Mouse (Mus musculus) neural tube, embryonic 11.5 days (tissue): Measurements from ENCODE around the gene Gbf1. TPM values are rescaled to one million over a fixed set of nuclear protein-coding genes. Genes with fewer than 3 reads are reported as not detected.

Experiments
- ATAC-seq: fragments of 200-750 bp; cut with Nextera tagmentation; 2 replicates; pipeline ENCODE4 v1.8.0; 2017; ENCODE audit warnings: moderate number of reproducible peaks, mild to moderate bottlenecking, moderate TSS enrichment, moderate library complexity; ENCODE audit not compliant: insufficient read depth, low FRiP score, low TSS enrichment
- DNase-seq: peaks from one replicate; pipeline ENCODE4 v3.0.0-alpha.2; 2015; ENCODE audit warnings: low spot score
- H3K27ac ChIP-seq: fragments of 300-500 bp; sonication (generic); 2 replicates; pipeline ENCODE4 v1.5.1; 2014; ENCODE audit warnings: low read depth, mild to moderate bottlenecking, low read length
- H3K27me3 ChIP-seq: fragments of 300-500 bp; sonication (generic); 2 replicates; pipeline ENCODE4 v1.6.1; 2014; ENCODE audit warnings: mild to moderate bottlenecking, low read length, mixed read lengths; ENCODE audit not compliant: control insufficient read depth, insufficient read depth
- H3K36me3 ChIP-seq: fragments of 300-500 bp; sonication (generic); 2 replicates; pipeline ENCODE4 v1.6.1; 2014; ENCODE audit warnings: mild to moderate bottlenecking, low read length, moderate library complexity, mixed read lengths; ENCODE audit not compliant: control insufficient read depth, insufficient read depth
- H3K4me1 ChIP-seq: fragments of 300-500 bp; sonication (generic); 2 replicates; pipeline ENCODE4 v1.6.1; 2014; ENCODE audit warnings: low read length, mixed read lengths; ENCODE audit not compliant: control insufficient read depth, insufficient read depth
- H3K4me2 ChIP-seq: fragments of 300-500 bp; sonication (generic); 2 replicates; pipeline ENCODE4 v1.6.1; 2014; ENCODE audit warnings: low read depth, mild to moderate bottlenecking, moderate library complexity
- H3K4me3 ChIP-seq: fragments of 300-500 bp; sonication (generic); 2 replicates; pipeline ENCODE4 v1.5.1; 2014; ENCODE audit warnings: low read depth, low read length
- H3K9ac ChIP-seq: fragments of 300-500 bp; sonication (generic); 2 replicates; pipeline ENCODE4 v1.6.1; 2014; ENCODE audit warnings: mild to moderate bottlenecking, low read length
- H3K9me3 ChIP-seq: fragments of 300-500 bp; sonication (generic); 2 replicates; pipeline ENCODE4 v1.6.1; 2016; ENCODE audit warnings: low read length; ENCODE audit not compliant: control insufficient read depth
- WGBS: fragments of 180-500 bp; shearing (Covaris S2); extraction: QIAGEN DNeasy Blood & Tissue Kit; methylation state at CpG from one replicate; pipeline ENCODE4 v1.1.7; 2014; 5-methylcytosine and 5-hydroxymethylcytosine counted together
- polyA plus RNA-seq: library from polyadenylated mRNA; unstranded; fragments of >200 nt; fragmentation: Nextera tagmentation; extraction: Ambion mirVana; gene quantifications from 2 replicates; pipeline ENCODE4 v1.2.1, GENCODE M21; 2014

The Gbf1 gene
- polyA plus RNA-seq, 1 experiment from 2014 or later = 52.0 TPM

GRCm38 (mm10) chr19:46309651-46310305 lies 157.5 kb downstream of the Gbf1 start:
- no peak overlapping the region for H3K4me2 ChIP-seq
- no peak for ATAC-seq
- H3K27ac ChIP-seq = no peak overlapping the region
- H3K36me3 ChIP-seq = no peaks in the 10 kb centered on the region
- peaks cover 8% of the 10 kb centered on the region for H3K4me1 ChIP-seq
- H3K27me3 ChIP-seq = peaks cover 34% of the 10 kb centered on the region
- no peak overlapping the region for H3K9ac ChIP-seq
- H3K4me3 ChIP-seq = no peak overlapping the region
- H3K9me3 ChIP-seq = no peaks in the 10 kb centered on the region
- 84% methylated on average over 21 of the region's 21 CpGs for WGBS
- no peak for DNase-seq

GRCm38 (mm10) chr19:46310312-46310865 lies 158.1 kb downstream of the Gbf1 start:
- ATAC-seq = no peak
- WGBS = 94% methylated on average over 12 of the region's 12 CpGs
- Histone ChIP-seq H3K4me2 (no peak overlapping the region), H3K4me1 (peaks cover 4% of the 10 kb centered on the region; the same call in 1 of the 2 replicates), H3K9me3 (no peaks in the 10 kb centered on the region), H3K9ac (no peak overlapping the region), H3K27me3 (peaks cover 40% of the 10 kb centered on the region), H3K27ac (no peak overlapping the region), H3K36me3 (no peaks in the 10 kb centered on the region), H3K4me3 (no peak overlapping the region)
- DNase-seq = no peak

DNA sequence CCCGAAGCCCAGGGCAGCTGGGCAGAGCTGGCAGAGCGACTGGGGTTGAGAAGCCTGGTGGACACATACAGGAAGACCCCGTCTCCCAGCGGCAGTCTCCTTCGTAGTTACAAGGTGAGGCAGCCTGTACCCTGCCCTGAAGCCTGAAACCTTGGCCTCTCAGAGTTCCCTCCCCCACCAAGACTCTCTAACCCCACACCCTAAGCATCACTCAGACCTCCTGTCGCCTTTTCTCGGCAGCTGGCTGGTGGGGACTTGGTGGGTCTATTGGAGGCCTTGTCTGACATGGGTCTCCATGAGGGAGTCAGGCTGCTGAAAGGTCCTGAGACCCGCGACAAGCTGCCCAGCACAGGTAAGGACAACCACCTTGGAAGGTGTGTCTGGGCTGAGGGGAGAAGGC lies 159.0 kb downstream of the Gbf1 start:
- DNase-seq (no peak), ATAC-seq (no peak)
- Histone ChIP-seq H3K4me2 (no peak overlapping the region), H3K36me3 (no peaks in the 10 kb centered on the region), H3K9ac (no peak overlapping the region), H3K4me3 (no peak overlapping the region), H3K4me1 (peaks cover 4% of the 10 kb centered on the region; the same call in 1 of the 2 replicates), H3K27me3 (peaks cover 50% of the 10 kb centered on the region), H3K27ac (no peak overlapping the region), H3K9me3 (no peaks in the 10 kb centered on the region)
- 86% methylated on average over 9 of the region's 9 CpGs for WGBS

GRCm38 (mm10) chr19:46312566-46312965 lies 160.3 kb downstream of the Gbf1 start:
- H3K9me3 ChIP-seq = no peaks in the 10 kb centered on the region
- no peak overlapping the region for H3K9ac ChIP-seq
- 88% methylated on average over 20 of the region's 21 CpGs for WGBS
- no peak overlapping the region for H3K4me2 ChIP-seq
- ATAC-seq (no peak), DNase-seq (no peak)
- no peaks in the 10 kb centered on the region for H3K36me3 ChIP-seq
- H3K27ac ChIP-seq = no peak overlapping the region
- H3K4me1 ChIP-seq = peaks cover 6% of the 10 kb centered on the region; the same call in 1 of the 2 replicates
- peaks cover 59% of the 10 kb centered on the region for H3K27me3 ChIP-seq
- no peak overlapping the region for H3K4me3 ChIP-seq

GRCm38 (mm10) chr19:46313116-46313515 lies 160.8 kb downstream of the Gbf1 start:
- 85% methylated on average over 9 of the region's 9 CpGs for WGBS
- Histone ChIP-seq H3K4me1 (peaks cover 9% of the 10 kb centered on the region; the same call in 1 of the 2 replicates), H3K27me3 (peaks cover 59% of the 10 kb centered on the region), H3K4me3 (no peak overlapping the region), H3K27ac (no peak overlapping the region), H3K9ac (no peak overlapping the region), H3K9me3 (no peaks in the 10 kb centered on the region), H3K4me2 (no peak overlapping the region), H3K36me3 (no peaks in the 10 kb centered on the region)
- ATAC-seq (no peak), DNase-seq (no peak)

DNA sequence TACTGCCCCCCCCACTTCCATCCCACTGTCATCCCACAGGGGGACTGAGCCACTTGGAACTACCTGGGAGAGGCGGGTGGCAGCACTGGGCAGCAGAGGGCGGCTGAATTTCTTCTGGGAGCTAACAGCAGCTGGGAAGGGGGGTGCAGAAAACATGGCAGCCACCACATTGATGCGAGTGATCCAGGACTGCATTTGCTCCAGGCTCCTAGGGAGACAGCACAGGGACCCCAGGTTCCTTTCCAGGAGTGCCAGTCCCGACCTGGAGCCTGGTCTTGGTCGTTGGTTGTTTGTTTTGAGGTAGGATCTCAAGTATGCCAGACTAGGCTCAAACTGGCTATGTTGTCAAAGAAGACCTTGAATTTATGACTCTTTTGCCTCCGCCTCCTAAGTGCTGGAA lies 161.3 kb downstream of the Gbf1 start:
- no peak overlapping the region for H3K4me3 ChIP-seq
- ATAC-seq (no peak), DNase-seq (no peak)
- H3K9ac ChIP-seq = no peak overlapping the region
- no peaks in the 10 kb centered on the region for H3K36me3 ChIP-seq
- H3K27me3 ChIP-seq = peaks cover 61% of the 10 kb centered on the region
- no peak overlapping the region for H3K27ac ChIP-seq
- no peak overlapping the region for H3K4me2 ChIP-seq
- no peaks in the 10 kb centered on the region for H3K9me3 ChIP-seq
- H3K4me1 ChIP-seq = peaks cover 8% of the 10 kb centered on the region; the same call in 1 of the 2 replicates
- 69% methylated on average over 6 of the region's 6 CpGs for WGBS

GRCm38 (mm10) chr19:46314151-46314601 lies 161.9 kb downstream of the Gbf1 start:
- no peak overlapping the region for H3K27ac ChIP-seq
- 18% methylated on average over 18 of the region's 18 CpGs for WGBS
- no peak overlapping the region for H3K4me2 ChIP-seq
- H3K4me1 ChIP-seq = 0 out of 2 replicates have a peak, but pooled peaks cover 7% of the 10 kb centered on the region
- DNase-seq (no peak), ATAC-seq (no peak)
- no peak overlapping the region for H3K4me3 ChIP-seq
- no peaks in the 10 kb centered on the region for H3K9me3 ChIP-seq
- H3K27me3 ChIP-seq = peaks cover 64% of the 10 kb centered on the region
- no peaks in the 10 kb centered on the region for H3K36me3 ChIP-seq
- no peak overlapping the region for H3K9ac ChIP-seq

- DNase-seq (no peak), ATAC-seq (no peak)
- 45% methylated on average over 14 of the region's 14 CpGs for WGBS
Observed at GRCm38 (mm10) chr19:46314872-46315742, 162.8 kb downstream of the Gbf1 start.

More at GRCm38 (mm10) chr19:46314872-46315742, 162.8 kb downstream of the Gbf1 start:
- H3K4me2 ChIP-seq = no peak overlapping the region
- H3K27me3 ChIP-seq = peaks cover 73% of the 10 kb centered on the region
- 0 out of 2 replicates have a peak, but pooled peaks cover 7% of the 10 kb centered on the region for H3K4me1 ChIP-seq
- H3K9me3 ChIP-seq = no peaks in the 10 kb centered on the region
- no peak overlapping the region for H3K27ac ChIP-seq
- H3K4me3 ChIP-seq = no peak overlapping the region
- no peak overlapping the region for H3K9ac ChIP-seq
- H3K36me3 ChIP-seq = no peaks in the 10 kb centered on the region
